Mouse (Mus musculus) liver, embryonic 14.5 days (tissue): Measurements from ENCODE around the gene Bri3bp. TPM values are rescaled to one million over a fixed set of nuclear protein-coding genes. Genes with fewer than 3 reads are reported as not detected.

Experiments used
- ATAC-seq: fragments of 200-750 bp; cut with Nextera tagmentation; 2 replicates; pipeline ENCODE4 v1.8.0; 2017; ENCODE audit warnings: moderate number of reproducible peaks, mild to moderate bottlenecking, moderate library complexity; ENCODE audit not compliant: insufficient read depth
- DNase-seq, 3 experiments: peaks; one replicate each; pipeline ENCODE4 v3.0.0-alpha.2; 2012 to 2013; ENCODE audit warnings: low read depth in 3 of 3, low spot score in 3 of 3
- H3K27ac ChIP-seq: fragments of 300-500 bp; sonication (generic); 2 replicates; pipeline ENCODE4 v1.5.1; 2014; ENCODE audit warnings: moderate library complexity, mild to moderate bottlenecking, control low read depth, inconsistent platforms
- H3K27me3 ChIP-seq: fragments of 300-500 bp; sonication (generic); 2 replicates; pipeline ENCODE4 v1.6.1; 2014; ENCODE audit warnings: mild to moderate bottlenecking, low read length, moderate library complexity; ENCODE audit not compliant: control insufficient read depth, insufficient read depth
- H3K36me3 ChIP-seq: fragments of 300-500 bp; sonication (generic); replicated peaks from 2 replicates; pipeline ENCODE4 v1.6.1; 2014; ENCODE audit warnings: low read depth; ENCODE audit not compliant: control insufficient read depth, insufficient read depth
- H3K4me1 ChIP-seq, 2 experiments: fragments of 200-500 bp in 1 of 2; fragments of 300-500 bp in 1 of 2; sonication (generic) in 1 of 2; replicated peaks; 2 replicates each; pipeline ENCODE4 v1.6.1; 2012 to 2014; ENCODE audit warnings: antibody characterized with exemption in 1 of 2, inconsistent platforms in 1 of 2, low read length in 1 of 2; ENCODE audit not compliant: control insufficient read depth in 2 of 2, insufficient read depth in 2 of 2
- H3K4me2 ChIP-seq: fragments of 300-500 bp; sonication (generic); 2 replicates; pipeline ENCODE4 v1.6.1; 2014; ENCODE audit warnings: low read depth, mild to moderate bottlenecking, control low read depth, moderate library complexity
- H3K4me3 ChIP-seq, 2 experiments: fragments of 200-500 bp in 1 of 2; fragments of 300-500 bp in 1 of 2; sonication (generic) in 1 of 2; 2 replicates each; pipeline ENCODE4 v1.5.1; 2012 to 2014; ENCODE audit warnings: low read depth in 2 of 2, low read length in 2 of 2, mild to moderate bottlenecking in 2 of 2, control low read depth in 1 of 2, inconsistent platforms in 1 of 2, moderate library complexity in 1 of 2; ENCODE audit not compliant: insufficient read depth in 1 of 2
- H3K9ac ChIP-seq: fragments of 300-500 bp; sonication (generic); replicated peaks from 2 replicates; pipeline ENCODE4 v1.6.1; 2014; ENCODE audit warnings: mild to moderate bottlenecking, control low read depth, moderate library complexity
- H3K9me3 ChIP-seq: fragments of 300-500 bp; sonication (generic); 2 replicates; pipeline ENCODE4 v1.6.1; 2016; ENCODE audit warnings: low read length, mixed read lengths; ENCODE audit not compliant: control insufficient read depth
- CTCF ChIP-seq: IDR thresholded peaks from 2 replicates; pipeline ENCODE4 v1.5.1; 2016; ENCODE audit warnings: antibody characterized with exemption, low read depth, control low read depth
- EP300 ChIP-seq: IDR thresholded peaks from 2 replicates; pipeline ENCODE4 v1.6.1; 2016; ENCODE audit warnings: antibody characterized with exemption, low read depth
- WGBS: fragments of 180-500 bp; shearing (Covaris S2); extraction: QIAGEN DNeasy Blood & Tissue Kit; methylation state at CpG from one replicate; pipeline ENCODE4 v1.1.7; 2014; ENCODE audit not compliant: insufficient replicate concordance; 5-methylcytosine and 5-hydroxymethylcytosine counted together
- polyA plus RNA-seq, 2 experiments: library from polyadenylated mRNA; depleted of rRNA in 1 of 2; stranded (reverse) in 1 of 2; unstranded in 1 of 2; fragments of >200 nt; fragmentation: Nextera tagmentation in 1 of 2; extraction: Ambion mirVana in 1 of 2; gene quantifications; 2 replicates each; pipeline versions ENCODE4 v1.2.1 to v1.2.3; 2012 to 2014

Gene Bri3bp
- polyA plus RNA-seq, 2 experiments, result 4.9 to 16.4 TPM

GRCm38 (mm10) chr5:125461868-125462445 lies 20.6 kb downstream of the Bri3bp start:
- H3K4me2 ChIP-seq, result peak overlapping the region; percentile 35; the same call in 1 of the 2 replicates
- H3K4me3 ChIP-seq, result no peak overlapping the region
- H3K36me3 ChIP-seq, result no peaks in the 10 kb centered on the region
- TF ChIP-seq EP300, result no peak
- TF ChIP-seq CTCF, result peak; percentile 80
- 8% methylated on average over 10 of the region's 10 CpGs for WGBS
- no peak overlapping the region for H3K27ac ChIP-seq
- no peaks in the 10 kb centered on the region for H3K9me3 ChIP-seq
- no peaks in the 10 kb centered on the region for H3K27me3 ChIP-seq
- DNase-seq (no peak), ATAC-seq (no peak)
- H3K4me1 ChIP-seq, result peaks cover 18 to 28% of the 10 kb centered on the region in 2 experiments
- H3K9ac ChIP-seq, result no peak overlapping the region; the same call in 1 of the 2 replicates

- H3K27ac ChIP-seq, result peak overlapping the region; percentile 7
- H3K4me3 ChIP-seq, result peak overlapping the region; percentile 1 to 4; a peak in 1 of 4 replicates
- ATAC-seq (0 out of 2 replicates have a peak, but pooled peaks have one; percentile 4), DNase-seq (no peak)
- WGBS, result 35% methylated on average over 7 of the region's 7 CpGs
- peak overlapping the region; percentile 65 for H3K4me2 ChIP-seq
- H3K9ac ChIP-seq, result peak overlapping the region; percentile 0; the same call in 1 of the 2 replicates
- no peaks in the 10 kb centered on the region for H3K27me3 ChIP-seq
- no peaks in the 10 kb centered on the region for H3K9me3 ChIP-seq
- TF ChIP-seq EP300 (no peak), CTCF (no peak)
- peaks cover 8 to 28% of the 10 kb centered on the region in 2 experiments for H3K4me1 ChIP-seq
- no peaks in the 10 kb centered on the region for H3K36me3 ChIP-seq
Observed at GRCm38 (mm10) chr5:125465192-125465591, 23.8 kb downstream of the Bri3bp start.

GRCm38 (mm10) chr5:125465701-125466106 lies 24.3 kb downstream of the Bri3bp start:
- H3K27ac ChIP-seq, result peak overlapping the region; percentile 31

GRCm38 (mm10) chr5:125466483-125466882 lies 25.1 kb downstream of the Bri3bp start:
- Histone ChIP-seq H3K9me3 (no peaks in the 10 kb centered on the region), H3K27me3 (no peaks in the 10 kb centered on the region), H3K4me3 (peak overlapping the region in 1 of 2 experiments; percentile 42; a peak in 1 of 4 replicates), H3K27ac (no peak overlapping the region), H3K4me1 (peaks cover 8 to 28% of the 10 kb centered on the region in 2 experiments), H3K4me2 (peak overlapping the region; percentile 65), H3K36me3 (no peaks in the 10 kb centered on the region), H3K9ac (no peak overlapping the region)
- no peak for DNase-seq
- no peak for ATAC-seq
- WGBS, result 82% methylated on average over 5 of the region's 5 CpGs
- TF ChIP-seq EP300, result no peak
- no peak for TF ChIP-seq CTCF

More at GRCm38 (mm10) chr5:125465701-125466106, 24.3 kb downstream of the Bri3bp start:
- H3K4me3 ChIP-seq, result peak overlapping the region; percentile 42 to 55
- DNase-seq, result peak; percentile 98 to 99 (median 98)
- no peaks in the 10 kb centered on the region for H3K27me3 ChIP-seq
- under 1% methylated on average over 25 of the region's 25 CpGs for WGBS
- H3K4me2 ChIP-seq, result peak overlapping the region; percentile 65
- H3K36me3 ChIP-seq, result no peaks in the 10 kb centered on the region
- H3K4me1 ChIP-seq, result peaks cover 8 to 28% of the 10 kb centered on the region in 2 experiments
- TF ChIP-seq EP300 (peak; percentile 59), CTCF (0 out of 2 replicates have a peak, but pooled peaks have one; percentile 6)
- H3K9me3 ChIP-seq, result no peaks in the 10 kb centered on the region
- peak overlapping the region; percentile 33; the same call in 1 of the 2 replicates for H3K9ac ChIP-seq
- ATAC-seq, result peak; percentile 100

GRCm38 (mm10) chr5:125467261-125467660 lies 25.9 kb downstream of the Bri3bp start:
- ATAC-seq, result no peak
- WGBS, result 78% methylated on average over 14 of the region's 14 CpGs
- TF ChIP-seq EP300 (no peak), CTCF (no peak)
- no peaks in the 10 kb centered on the region for H3K36me3 ChIP-seq
- no peak for DNase-seq
- H3K9ac ChIP-seq, result no peak overlapping the region
- no peaks in the 10 kb centered on the region for H3K9me3 ChIP-seq
- no peak overlapping the region for H3K27ac ChIP-seq
- no peaks in the 10 kb centered on the region for H3K27me3 ChIP-seq
- no peak overlapping the region for H3K4me3 ChIP-seq
- peaks cover 8 to 27% of the 10 kb centered on the region in 2 experiments for H3K4me1 ChIP-seq
- H3K4me2 ChIP-seq, result no peak overlapping the region
